Mouse (Mus musculus) lung, embryonic 14.5 days (tissue): Measurements from ENCODE around the gene Nrcam. TPM values are rescaled to one million over a fixed set of nuclear protein-coding genes. Genes with fewer than 3 reads are reported as not detected.
A peak's percentile ranks its signal among the peaks of the same experiment; 100 is the strongest.

Experiments
- ATAC-seq: fragments of 200-750 bp; cut with Nextera tagmentation; 2 replicates; pipeline ENCODE4 v1.8.0; 2017; ENCODE audit warnings: mild to moderate bottlenecking, moderate TSS enrichment, moderate library complexity; ENCODE audit not compliant: insufficient read depth
- DNase-seq: peaks from one replicate; pipeline ENCODE4 v3.0.0-alpha.2; 2015
- H3K27ac ChIP-seq: fragments of 300-500 bp; sonication (generic); 2 replicates; pipeline ENCODE4 v1.5.1; 2014; ENCODE audit warnings: low read depth, mild to moderate bottlenecking, moderate library complexity
- H3K27me3 ChIP-seq: fragments of 300-500 bp; sonication (generic); 2 replicates; pipeline ENCODE4 v1.6.1; 2014; ENCODE audit warnings: low read length, control low read depth; ENCODE audit not compliant: insufficient read depth
- H3K36me3 ChIP-seq: fragments of 300-500 bp; sonication (generic); 2 replicates; pipeline ENCODE4 v1.6.1; 2014; ENCODE audit warnings: control low read depth; ENCODE audit not compliant: insufficient read depth
- H3K4me1 ChIP-seq: fragments of 300-500 bp; sonication (generic); 2 replicates; pipeline ENCODE4 v1.6.1; 2014; ENCODE audit warnings: antibody characterized with exemption, control low read depth; ENCODE audit not compliant: insufficient read depth
- H3K4me2 ChIP-seq: fragments of 300-500 bp; sonication (generic); 2 replicates; pipeline ENCODE4 v1.6.1; 2014; ENCODE audit warnings: mild to moderate bottlenecking
- H3K4me3 ChIP-seq: fragments of 300-500 bp; sonication (generic); 2 replicates; pipeline ENCODE4 v1.5.1; 2014; ENCODE audit warnings: low read depth, low read length
- H3K9ac ChIP-seq: fragments of 300-500 bp; sonication (generic); 2 replicates; pipeline ENCODE4 v1.6.1; 2014
- H3K9me3 ChIP-seq: fragments of 300-500 bp; sonication (generic); 2 replicates; pipeline ENCODE4 v1.6.1; 2016; ENCODE audit warnings: low read depth, low read length, control low read depth
- CTCF ChIP-seq: IDR thresholded peaks from 2 replicates; pipeline ENCODE4 v1.5.1; 2016; ENCODE audit warnings: antibody characterized with exemption, low read depth
- WGBS: fragments of 180-500 bp; shearing (Covaris S2); extraction: QIAGEN DNeasy Blood & Tissue Kit; methylation state at CpG from one replicate; pipeline ENCODE4 v1.1.7; 2014; 5-methylcytosine and 5-hydroxymethylcytosine counted together
- polyA plus RNA-seq: library from polyadenylated mRNA; unstranded; fragments of >200 nt; fragmentation: Nextera tagmentation; extraction: Ambion mirVana; gene quantifications from 2 replicates; pipeline ENCODE4 v1.2.1, GENCODE M21; 2014

Nrcam gene
- polyA plus RNA-seq, 1 experiment from 2014 or later: 20.6 TPM

- Histone ChIP-seq H3K9ac (no peak overlapping the region), H3K27ac (no peak overlapping the region), H3K36me3 (no peaks in the 10 kb centered on the region), H3K4me1 (no peaks in the 10 kb centered on the region), H3K27me3 (no peaks in the 10 kb centered on the region), H3K4me2 (no peak overlapping the region), H3K9me3 (no peaks in the 10 kb centered on the region), H3K4me3 (no peak overlapping the region)
- no peak for DNase-seq
- no peak for TF ChIP-seq CTCF
- no peak for ATAC-seq
- WGBS: 33% methylated on average over 11 of the region's 11 CpGs
Observed at GRCm38 (mm10) chr12:44528391-44529016, 199.8 kb downstream of the Nrcam start.

- Histone ChIP-seq H3K4me3 (no peak overlapping the region), H3K36me3 (no peaks in the 10 kb centered on the region), H3K4me2 (no peak overlapping the region), H3K9me3 (no peaks in the 10 kb centered on the region), H3K27ac (no peak overlapping the region), H3K4me1 (no peaks in the 10 kb centered on the region), H3K9ac (no peak overlapping the region), H3K27me3 (no peaks in the 10 kb centered on the region)
- WGBS: 63% methylated on average over 19 of the region's 19 CpGs
- no peak for DNase-seq
- ATAC-seq: no peak
- TF ChIP-seq CTCF: no peak
Observed at GRCm38 (mm10) chr12:44532337-44533113, 203.8 kb downstream of the Nrcam start.

DNA sequence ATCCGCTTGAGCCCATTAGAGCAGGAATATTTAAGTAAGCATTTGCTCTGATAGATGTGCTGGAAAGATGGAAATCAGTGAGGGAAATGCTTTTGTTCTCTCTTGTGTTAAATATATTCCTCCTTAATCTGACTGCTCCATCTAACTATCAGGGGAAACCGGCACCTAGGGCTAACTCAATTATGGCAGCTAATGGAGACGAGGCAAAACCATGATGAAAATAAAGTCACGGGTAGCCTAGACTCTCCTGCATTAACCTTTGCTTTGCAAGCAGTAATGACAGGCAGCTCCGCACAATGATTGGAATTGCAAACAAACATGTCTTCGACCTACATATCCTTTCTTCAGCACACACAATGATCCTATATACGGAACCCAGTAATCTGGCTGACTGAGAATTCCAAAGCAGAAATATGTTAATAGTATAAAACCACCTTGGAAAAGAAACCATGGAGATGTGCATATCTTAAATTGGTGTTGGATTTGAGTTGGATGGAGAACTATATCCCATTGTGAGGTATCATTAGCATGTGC lies 205.5 kb downstream of the Nrcam start:
- Histone ChIP-seq H3K36me3 (no peaks in the 10 kb centered on the region), H3K4me1 (no peaks in the 10 kb centered on the region), H3K4me3 (no peak overlapping the region), H3K27ac (no peak overlapping the region), H3K9ac (no peak overlapping the region), H3K9me3 (no peaks in the 10 kb centered on the region), H3K27me3 (no peaks in the 10 kb centered on the region), H3K4me2 (no peak overlapping the region)
- WGBS: 88% methylated on average over 7 of the region's 7 CpGs
- no peak for TF ChIP-seq CTCF
- ATAC-seq (no peak), DNase-seq (no peak)

- H3K9me3 ChIP-seq: no peaks in the 10 kb centered on the region
- DNase-seq: no peak
- TF ChIP-seq CTCF: no peak
- no peaks in the 10 kb centered on the region for H3K36me3 ChIP-seq
- no peaks in the 10 kb centered on the region for H3K27me3 ChIP-seq
- no peak overlapping the region for H3K9ac ChIP-seq
- no peak overlapping the region for H3K4me2 ChIP-seq
- H3K4me1 ChIP-seq: no peaks in the 10 kb centered on the region
- no peak overlapping the region for H3K4me3 ChIP-seq
- 15% methylated on average over 5 of the region's 5 CpGs for WGBS
- no peak overlapping the region for H3K27ac ChIP-seq
- ATAC-seq: no peak
Observed at GRCm38 (mm10) chr12:44535623-44536022, 206.9 kb downstream of the Nrcam start.

- DNase-seq: peak; percentile 97
- peak; percentile 80 for TF ChIP-seq CTCF
- Histone ChIP-seq H3K4me1 (no peaks in the 10 kb centered on the region), H3K9me3 (no peaks in the 10 kb centered on the region), H3K27me3 (no peaks in the 10 kb centered on the region), H3K4me3 (no peak overlapping the region), H3K9ac (no peak overlapping the region), H3K4me2 (no peak overlapping the region), H3K36me3 (no peaks in the 10 kb centered on the region), H3K27ac (no peak overlapping the region)
- WGBS: 42% methylated on average over 8 of the region's 8 CpGs
- ATAC-seq: peak; percentile 42
Observed at GRCm38 (mm10) chr12:44547721-44548369, 219.2 kb downstream of the Nrcam start.

GRCm38 (mm10) chr12:44548465-44548864 lies 219.8 kb downstream of the Nrcam start:
- TF ChIP-seq CTCF: no peak
- H3K4me2 ChIP-seq: no peak overlapping the region
- H3K9me3 ChIP-seq: no peaks in the 10 kb centered on the region
- H3K36me3 ChIP-seq: no peaks in the 10 kb centered on the region
- no peaks in the 10 kb centered on the region for H3K4me1 ChIP-seq
- WGBS: 30% methylated on average over 9 of the region's 9 CpGs
- no peak overlapping the region for H3K9ac ChIP-seq
- no peak overlapping the region for H3K4me3 ChIP-seq
- DNase-seq: peak; percentile 23
- H3K27me3 ChIP-seq: no peaks in the 10 kb centered on the region
- H3K27ac ChIP-seq: no peak overlapping the region
- ATAC-seq: no peak

DNA sequence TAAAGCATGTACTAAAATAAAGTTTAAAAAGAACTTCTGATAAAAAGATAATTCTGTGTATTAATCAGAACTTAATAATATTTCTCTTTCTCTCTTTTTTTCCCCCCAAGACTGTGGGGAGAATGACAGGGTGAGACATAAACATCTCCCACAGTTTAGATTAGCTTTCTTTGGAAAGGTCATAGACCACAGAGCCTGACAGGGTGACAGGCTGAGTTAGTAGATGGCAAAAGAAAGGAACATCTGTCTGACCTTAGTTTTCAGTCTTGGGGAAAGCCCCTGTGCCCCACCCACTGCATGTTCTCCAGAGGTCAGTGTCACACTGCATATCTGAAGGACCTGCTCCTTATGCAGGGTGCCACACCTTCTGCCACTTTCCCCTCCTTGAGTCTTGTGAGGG lies 222.9 kb downstream of the Nrcam start:
- Histone ChIP-seq H3K9me3 (no peaks in the 10 kb centered on the region), H3K27me3 (no peaks in the 10 kb centered on the region), H3K27ac (no peak overlapping the region), H3K4me3 (no peak overlapping the region), H3K36me3 (no peaks in the 10 kb centered on the region), H3K4me1 (no peaks in the 10 kb centered on the region), H3K4me2 (no peak overlapping the region), H3K9ac (no peak overlapping the region)
- peak; percentile 84 for DNase-seq
- ATAC-seq: peak; percentile 81
- no peak for TF ChIP-seq CTCF
